Mouse (Mus musculus) hindbrain, embryonic 12.5 days (tissue): ENCODE measurements around the gene Ccdc121. TPM values are rescaled to one million over a fixed set of nuclear protein-coding genes. Genes with fewer than 3 reads are reported as not detected.

ENCODE experiments used
- ATAC-seq: fragments of 200-750 bp; cut with Nextera tagmentation; 2 replicates; pipeline ENCODE4 v1.8.0; 2017; ENCODE audit warnings: moderate TSS enrichment; ENCODE audit not compliant: low FRiP score
- H3K27ac ChIP-seq: fragments of 300-500 bp; sonication (generic); 2 replicates; pipeline ENCODE4 v1.5.1; 2016; ENCODE audit warnings: mild to moderate bottlenecking
- H3K27me3 ChIP-seq: fragments of 300-500 bp; sonication (generic); 2 replicates; pipeline ENCODE4 v1.6.1; 2016; ENCODE audit warnings: mild to moderate bottlenecking
- H3K36me3 ChIP-seq: fragments of 300-500 bp; sonication (generic); 2 replicates; pipeline ENCODE4 v1.6.1; 2016; ENCODE audit warnings: mild to moderate bottlenecking
- H3K4me1 ChIP-seq: fragments of 300-500 bp; sonication (generic); 2 replicates; pipeline ENCODE4 v1.6.1; 2016
- H3K4me2 ChIP-seq: fragments of 300-500 bp; sonication (generic); replicated peaks from 2 replicates; pipeline ENCODE4 v1.6.1; 2016; ENCODE audit warnings: mild to moderate bottlenecking
- H3K4me3 ChIP-seq: fragments of 300-500 bp; sonication (generic); 2 replicates; pipeline ENCODE4 v1.5.1; 2016; ENCODE audit warnings: mild to moderate bottlenecking
- H3K9ac ChIP-seq: fragments of 300-500 bp; sonication (generic); 2 replicates; pipeline ENCODE4 v1.6.1; 2016; ENCODE audit warnings: mild to moderate bottlenecking, moderate library complexity
- H3K9me3 ChIP-seq: fragments of 300-500 bp; sonication (generic); replicated peaks from 2 replicates; pipeline ENCODE4 v1.6.1; 2016; ENCODE audit warnings: mild to moderate bottlenecking
- WGBS: fragments of 180-500 bp; shearing (Covaris S2); methylation state at CpG from one replicate; pipeline ENCODE4 v1.1.7; 2016; 5-methylcytosine and 5-hydroxymethylcytosine counted together
- polyA plus RNA-seq: library from polyadenylated mRNA; unstranded; fragments of >200 nt; fragmentation: Nextera tagmentation; extraction: Ambion mirVana; gene quantifications from 2 replicates; pipeline ENCODE4 v1.2.1, GENCODE M21; 2016

Ccdc121 gene
- polyA plus RNA-seq, 1 experiment from 2014 or later, result not detected

- Histone ChIP-seq H3K36me3 (no peaks in the 10 kb centered on the region), H3K9me3 (no peaks in the 10 kb centered on the region), H3K4me1 (no peaks in the 10 kb centered on the region), H3K27ac (no peak overlapping the region), H3K9ac (no peak overlapping the region), H3K27me3 (no peaks in the 10 kb centered on the region), H3K4me2 (no peak overlapping the region), H3K4me3 (no peak overlapping the region)
- 88% methylated on average over 2 of the region's 2 CpGs for WGBS
- ATAC-seq, result no peak
Observed at GRCm38 (mm10) chr1:181503471-181503870, 7.8 kb downstream of the Ccdc121 start.

GRCm38 (mm10) chr1:181484696-181485095, 26.6 kb downstream of the Ccdc121 start:
- H3K36me3 ChIP-seq, result no peaks in the 10 kb centered on the region
- 76% methylated on average over 5 of the region's 5 CpGs for WGBS
- no peak overlapping the region for H3K9ac ChIP-seq
- no peaks in the 10 kb centered on the region for H3K9me3 ChIP-seq
- no peak overlapping the region for H3K4me2 ChIP-seq
- ATAC-seq, result no peak
- H3K4me1 ChIP-seq, result peaks cover 6% of the 10 kb centered on the region; the same call in 1 of the 2 replicates
- H3K27me3 ChIP-seq, result no peaks in the 10 kb centered on the region
- no peak overlapping the region for H3K27ac ChIP-seq
- no peak overlapping the region for H3K4me3 ChIP-seq

- Histone ChIP-seq H3K27ac (no peak overlapping the region), H3K4me1 (peaks cover 3% of the 10 kb centered on the region; the same call in 1 of the 2 replicates), H3K9ac (no peak overlapping the region), H3K27me3 (no peaks in the 10 kb centered on the region), H3K36me3 (no peaks in the 10 kb centered on the region), H3K4me3 (no peak overlapping the region), H3K4me2 (no peak overlapping the region), H3K9me3 (peaks cover 5% of the 10 kb centered on the region)
- 77% methylated on average over 6 of the region's 6 CpGs for WGBS
- no peak for ATAC-seq
Observed at GRCm38 (mm10) chr1:181476557-181476956, 34.7 kb downstream of the Ccdc121 start.

GRCm38 (mm10) chr1:181476141-181476540, 35.1 kb downstream of the Ccdc121 start:
- Histone ChIP-seq H3K4me3 (no peak overlapping the region), H3K9me3 (peaks cover 9% of the 10 kb centered on the region), H3K4me2 (no peak overlapping the region), H3K9ac (no peak overlapping the region), H3K36me3 (no peaks in the 10 kb centered on the region), H3K27me3 (no peaks in the 10 kb centered on the region), H3K4me1 (peaks cover 3% of the 10 kb centered on the region; the same call in 1 of the 2 replicates), H3K27ac (no peak overlapping the region)
- no peak for ATAC-seq
- WGBS, result 86% methylated on average over 8 of the region's 8 CpGs

DNA sequence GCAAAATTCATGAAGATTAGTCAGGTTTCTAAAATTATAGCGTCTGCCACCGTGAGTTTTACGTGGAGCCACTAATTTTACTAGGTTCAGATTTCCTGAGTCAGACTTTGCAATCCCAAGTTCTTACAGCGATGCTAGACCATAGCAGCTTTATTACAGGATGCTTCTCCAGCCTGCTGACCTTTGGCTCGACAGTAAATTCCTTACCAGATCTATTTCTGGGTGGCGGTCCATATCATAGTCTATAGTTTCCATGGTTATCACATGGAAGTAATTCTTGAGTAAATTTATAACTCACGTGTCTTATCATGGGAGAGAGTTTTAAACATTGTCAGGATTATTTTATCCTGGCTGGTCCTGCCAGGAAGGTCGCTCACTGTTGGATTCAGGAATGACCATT, 41.8 kb downstream of the Ccdc121 start:
- H3K4me2 ChIP-seq, result no peak overlapping the region
- WGBS, result 85% methylated on average over 8 of the region's 8 CpGs
- H3K4me3 ChIP-seq, result no peak overlapping the region
- H3K4me1 ChIP-seq, result no peaks in the 10 kb centered on the region
- ATAC-seq, result no peak
- H3K27me3 ChIP-seq, result no peaks in the 10 kb centered on the region
- no peaks in the 10 kb centered on the region for H3K36me3 ChIP-seq
- H3K9ac ChIP-seq, result no peak overlapping the region
- peaks cover 14% of the 10 kb centered on the region for H3K9me3 ChIP-seq
- no peak overlapping the region for H3K27ac ChIP-seq

DNA sequence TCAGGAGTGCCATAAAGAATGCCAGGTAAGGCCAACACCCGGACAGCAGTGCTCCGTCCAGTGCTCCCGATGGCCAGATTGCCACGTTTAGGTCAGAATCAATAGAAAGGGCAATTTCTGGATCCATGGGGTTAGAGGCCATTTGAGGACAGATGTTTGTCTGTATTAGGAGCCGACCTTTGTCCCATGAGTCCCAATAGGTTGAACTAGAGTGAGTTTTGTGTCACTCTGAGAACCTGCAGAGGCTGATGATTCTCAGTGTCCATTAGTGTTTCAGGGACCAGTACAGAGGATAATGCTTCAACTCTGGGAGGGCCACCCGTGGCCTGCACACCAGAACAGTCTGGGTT, 44.0 kb downstream of the Ccdc121 start:
- WGBS, result 85% methylated on average over 6 of the region's 6 CpGs
- Histone ChIP-seq H3K27me3 (no peaks in the 10 kb centered on the region), H3K4me2 (no peak overlapping the region), H3K27ac (no peak overlapping the region), H3K4me3 (no peak overlapping the region), H3K4me1 (peaks cover 9% of the 10 kb centered on the region; the same call in 1 of the 2 replicates), H3K9me3 (peaks cover 14% of the 10 kb centered on the region), H3K9ac (no peak overlapping the region), H3K36me3 (no peaks in the 10 kb centered on the region)
- ATAC-seq, result no peak

- no peak overlapping the region for H3K27ac ChIP-seq
- 81% methylated on average over 17 of the region's 17 CpGs for WGBS
Observed at GRCm38 (mm10) chr1:181466601-181467320, 44.5 kb downstream of the Ccdc121 start.

GRCm38 (mm10) chr1:181466040-181466439, 45.2 kb downstream of the Ccdc121 start:
- Histone ChIP-seq H3K27me3 (no peaks in the 10 kb centered on the region), H3K4me2 (no peak overlapping the region), H3K9ac (no peak overlapping the region), H3K9me3 (peaks cover 4% of the 10 kb centered on the region; the same call in 1 of the 2 replicates), H3K4me1 (peaks cover 10% of the 10 kb centered on the region; the same call in 1 of the 2 replicates), H3K27ac (no peak overlapping the region), H3K4me3 (no peak overlapping the region), H3K36me3 (no peaks in the 10 kb centered on the region)
- no peak for ATAC-seq
- 93% methylated on average over 6 of the region's 6 CpGs for WGBS

More at GRCm38 (mm10) chr1:181466601-181467320, 44.5 kb downstream of the Ccdc121 start:
- Histone ChIP-seq H3K9ac (no peak overlapping the region), H3K4me2 (no peak overlapping the region), H3K36me3 (no peaks in the 10 kb centered on the region), H3K4me1 (peaks cover 10% of the 10 kb centered on the region; the same call in 1 of the 2 replicates), H3K9me3 (peaks cover 12% of the 10 kb centered on the region), H3K27me3 (no peaks in the 10 kb centered on the region), H3K4me3 (no peak overlapping the region)
- ATAC-seq, result peak; percentile 50; the same call in 1 of the 2 replicates

- no peak overlapping the region for H3K9ac ChIP-seq
- H3K36me3 ChIP-seq, result no peaks in the 10 kb centered on the region
- H3K4me3 ChIP-seq, result no peak overlapping the region
- peaks cover 10% of the 10 kb centered on the region; the same call in 1 of the 2 replicates for H3K4me1 ChIP-seq
- H3K4me2 ChIP-seq, result no peak overlapping the region
- no peak for ATAC-seq
- H3K9me3 ChIP-seq, result no peaks in the 10 kb centered on the region
- WGBS, result 59% methylated on average over 5 of the region's 5 CpGs
- H3K27ac ChIP-seq, result no peak overlapping the region
- H3K27me3 ChIP-seq, result no peaks in the 10 kb centered on the region
Observed at GRCm38 (mm10) chr1:181465027-181465426, 46.2 kb downstream of the Ccdc121 start.

DNA sequence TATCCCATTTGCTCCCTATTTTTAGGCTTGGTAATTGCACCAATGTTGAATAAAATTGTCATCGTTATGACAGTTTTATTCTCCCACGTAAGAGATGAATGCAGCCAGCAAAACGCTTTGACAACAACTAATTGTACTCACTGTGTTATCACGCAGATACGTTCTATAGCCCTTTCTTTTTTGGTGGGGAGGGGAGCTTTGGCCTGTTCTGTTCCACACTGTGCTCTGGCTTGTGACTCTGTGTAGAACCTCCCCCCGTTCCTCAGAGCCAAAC, 48.4 kb downstream of the Ccdc121 start:
- ATAC-seq, result no peak
- Histone ChIP-seq H3K27me3 (no peaks in the 10 kb centered on the region), H3K9ac (no peak overlapping the region), H3K4me2 (no peak overlapping the region), H3K4me1 (peaks cover 10% of the 10 kb centered on the region; the same call in 1 of the 2 replicates), H3K36me3 (no peaks in the 10 kb centered on the region), H3K27ac (no peak overlapping the region), H3K9me3 (no peaks in the 10 kb centered on the region), H3K4me3 (no peak overlapping the region)
- WGBS, result 83% methylated on average over 6 of the region's 6 CpGs

GRCm38 (mm10) chr1:181462051-181462905, 49.0 kb downstream of the Ccdc121 start:
- no peak for ATAC-seq
- H3K9ac ChIP-seq, result no peak overlapping the region
- H3K9me3 ChIP-seq, result no peaks in the 10 kb centered on the region
- no peak overlapping the region for H3K27ac ChIP-seq
- H3K4me3 ChIP-seq, result no peak overlapping the region
- H3K4me1 ChIP-seq, result peaks cover 10% of the 10 kb centered on the region; the same call in 1 of the 2 replicates
- H3K36me3 ChIP-seq, result no peaks in the 10 kb centered on the region
- WGBS, result 39% methylated on average over 8 of the region's 8 CpGs
- H3K27me3 ChIP-seq, result no peaks in the 10 kb centered on the region
- H3K4me2 ChIP-seq, result no peak overlapping the region

DNA sequence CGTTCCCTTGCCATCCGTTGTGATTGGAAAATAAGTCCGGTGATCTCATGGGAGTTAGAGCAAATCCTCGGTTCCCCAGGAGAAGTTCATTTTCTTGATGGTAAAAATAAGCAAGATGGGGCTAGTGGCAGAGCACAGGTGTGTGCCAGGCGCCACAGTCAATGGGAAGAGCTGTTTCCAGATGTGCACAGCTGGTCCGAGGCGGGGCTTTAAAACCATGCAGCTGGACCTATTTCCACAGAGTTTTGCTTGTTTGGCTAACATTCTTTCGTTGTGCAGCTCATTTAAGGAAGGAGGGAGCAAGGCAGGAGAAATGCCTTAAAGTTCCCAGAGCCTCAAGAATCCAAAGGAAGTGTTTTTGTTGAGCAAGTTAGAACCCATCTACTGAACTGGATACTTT, 49.8 kb downstream of the Ccdc121 start:
- WGBS, result 76% methylated on average over 8 of the region's 8 CpGs
- Histone ChIP-seq H3K27me3 (no peaks in the 10 kb centered on the region), H3K4me1 (peaks cover 10% of the 10 kb centered on the region; the same call in 1 of the 2 replicates), H3K9me3 (no peaks in the 10 kb centered on the region), H3K9ac (no peak overlapping the region), H3K4me3 (no peak overlapping the region), H3K36me3 (no peaks in the 10 kb centered on the region), H3K4me2 (no peak overlapping the region), H3K27ac (no peak overlapping the region)
- ATAC-seq, result no peak
